Mouse (Mus musculus) layer of hippocampus, postnatal 14 days (tissue): ENCODE data around the gene Dguok. TPM values are rescaled to one million over a fixed set of nuclear protein-coding genes. Genes with fewer than 3 reads are reported as not detected.

Source experiments
- DNase-seq, 2 experiments: peaks; one replicate each; pipeline ENCODE4 v3.0.0; 2021 to 2022; ENCODE audit warnings: low spot score in 2 of 2, mixed read lengths in 1 of 2
- total RNA-seq, 2 experiments: library from RNA; stranded (reverse); gene quantifications; 2 replicates each; pipeline ENCODE4 v1.2.3; 2021

Dguok gene
- total RNA-seq, 2 experiments from 2014 or later = 28.1 to 28.7 TPM

DNA sequence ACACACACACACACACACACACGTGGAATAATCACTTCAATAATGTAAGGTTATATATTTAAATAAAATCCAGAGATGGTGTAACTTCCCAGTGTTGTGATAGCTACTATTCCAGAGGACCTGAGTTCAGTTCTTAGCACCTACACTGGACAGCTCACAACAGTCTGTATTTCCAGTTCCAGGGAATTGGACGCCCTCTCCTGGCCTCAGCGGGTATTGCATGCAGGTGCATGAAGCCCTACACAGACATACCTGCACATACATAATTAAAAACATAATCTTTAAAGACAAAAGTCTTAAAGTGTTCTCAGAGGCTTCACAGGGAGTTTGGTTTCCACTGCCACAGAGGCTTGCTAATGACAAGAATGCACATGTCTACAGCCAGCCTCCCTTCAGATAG is 6.3 kb downstream of the Dguok start:
- DNase-seq = no peak

DNA sequence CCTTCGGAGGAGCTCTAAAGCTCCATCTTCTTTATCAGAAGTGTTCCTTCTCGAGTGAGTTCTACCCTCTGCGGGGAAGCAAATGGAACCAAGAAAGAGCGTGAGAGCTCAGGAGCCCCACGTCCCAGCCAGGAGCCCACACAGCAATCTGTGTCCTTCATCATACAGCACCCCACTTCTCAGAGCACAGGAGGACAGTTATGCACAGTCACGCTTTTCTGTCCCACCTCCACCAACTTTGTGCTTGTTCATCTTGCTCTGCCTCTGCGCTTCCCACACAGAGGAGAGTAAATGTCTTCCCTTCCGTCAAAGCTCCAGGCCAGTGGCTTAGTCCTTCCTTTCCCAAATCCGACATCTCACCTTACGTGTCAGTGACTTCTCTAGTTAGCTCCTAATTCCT is 7.7 kb downstream of the Dguok start:
- no peak for DNase-seq

DNA sequence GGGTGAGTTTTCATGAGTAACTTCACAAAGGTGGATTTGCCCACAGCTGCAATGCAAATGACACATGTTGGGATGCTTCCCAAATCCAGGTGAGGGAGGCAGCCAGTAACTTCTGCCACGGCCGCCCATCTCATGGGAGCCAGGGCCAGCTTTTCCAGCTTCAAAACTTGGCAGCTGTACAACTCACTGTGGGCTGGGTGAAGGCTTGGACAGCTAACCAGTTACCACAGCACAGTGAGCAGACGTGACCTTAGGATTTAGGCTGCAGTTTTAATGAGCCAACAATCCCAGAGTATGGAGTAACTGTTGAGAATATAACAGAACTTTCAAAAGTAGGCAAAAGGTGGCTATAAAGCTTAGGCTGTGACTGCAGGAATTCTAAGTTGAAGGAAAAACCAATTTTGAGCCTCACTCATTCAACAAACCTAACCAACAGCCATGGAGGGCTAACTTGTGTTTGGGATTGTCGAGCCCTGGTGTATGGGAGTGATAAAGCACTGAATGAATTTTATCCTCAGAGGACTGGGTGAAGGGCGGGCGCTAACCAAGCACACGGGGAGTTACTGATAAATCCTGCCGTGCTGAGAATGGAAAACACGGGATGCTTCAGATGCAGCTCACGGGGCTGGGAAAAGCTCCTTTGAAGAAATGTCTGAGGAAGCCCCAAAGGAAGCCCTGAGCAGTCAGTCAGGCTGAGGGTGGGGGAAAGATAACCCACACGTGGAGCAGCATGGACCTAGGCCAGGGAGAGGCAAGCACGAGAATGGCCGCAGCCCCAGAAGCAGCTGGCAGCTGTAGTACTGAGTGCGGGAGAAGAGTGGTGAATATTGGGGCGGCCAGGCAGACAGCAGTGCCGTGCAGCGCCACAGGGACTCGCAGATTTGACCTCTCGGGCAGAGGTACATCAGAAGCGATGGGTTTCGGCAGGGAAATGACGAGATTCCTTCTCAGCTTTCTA is 9.7 kb downstream of the Dguok start:
- no peak for DNase-seq

DNA sequence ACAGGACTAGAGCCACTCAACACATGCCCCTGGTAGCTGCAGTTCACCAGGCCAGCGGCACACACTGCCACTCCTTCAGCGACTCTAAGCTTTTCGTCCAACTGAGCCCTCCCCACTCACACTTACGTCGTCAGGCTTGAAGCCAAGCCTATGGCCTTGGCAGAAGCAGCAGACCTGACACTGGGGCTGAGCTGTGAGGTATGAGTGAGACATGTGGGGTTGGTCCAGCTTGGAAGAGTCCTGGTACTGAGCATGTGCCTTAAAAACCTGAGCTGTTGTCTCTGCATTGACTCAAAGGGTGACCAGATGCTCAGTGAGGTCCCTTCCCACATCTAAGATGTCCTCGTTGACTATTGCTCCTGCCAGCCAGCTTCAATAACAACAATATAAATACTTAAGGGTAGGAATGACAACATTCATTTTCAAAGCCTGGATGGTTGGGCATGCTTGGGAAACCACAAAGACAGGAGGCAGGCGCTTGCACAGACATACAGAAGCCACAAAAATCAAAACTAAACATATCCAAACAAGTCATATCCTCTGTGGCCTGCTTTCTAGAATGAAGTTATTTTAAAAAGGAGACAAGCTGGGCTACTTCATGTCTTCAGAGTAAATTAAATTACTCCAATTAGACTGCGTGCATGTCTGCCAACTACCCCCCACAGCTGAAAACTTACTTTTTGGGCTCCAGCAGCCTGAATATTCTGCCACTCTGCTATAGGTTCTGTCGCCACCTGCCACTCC is 10.6 kb downstream of the Dguok start:
- no peak for DNase-seq

DNA sequence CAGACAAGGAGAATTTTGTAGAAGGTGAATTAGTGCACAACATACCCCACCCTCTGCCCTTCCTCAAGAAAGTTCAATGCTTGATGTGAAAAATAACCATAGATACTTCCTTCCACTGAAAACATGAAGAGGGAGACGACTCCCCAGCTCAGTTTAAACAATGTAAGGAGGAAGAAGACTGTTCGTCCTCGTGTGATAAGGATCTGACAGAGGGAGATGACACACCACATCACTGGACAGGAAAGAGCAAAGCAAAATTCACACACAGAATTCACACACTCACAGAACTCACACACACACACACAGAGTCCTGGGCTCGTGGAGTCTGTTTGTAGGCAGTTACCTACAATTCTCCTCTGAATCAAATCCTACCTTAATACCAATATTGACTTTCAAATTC is 16.1 kb downstream of the Dguok start:
- DNase-seq = no peak

DNA sequence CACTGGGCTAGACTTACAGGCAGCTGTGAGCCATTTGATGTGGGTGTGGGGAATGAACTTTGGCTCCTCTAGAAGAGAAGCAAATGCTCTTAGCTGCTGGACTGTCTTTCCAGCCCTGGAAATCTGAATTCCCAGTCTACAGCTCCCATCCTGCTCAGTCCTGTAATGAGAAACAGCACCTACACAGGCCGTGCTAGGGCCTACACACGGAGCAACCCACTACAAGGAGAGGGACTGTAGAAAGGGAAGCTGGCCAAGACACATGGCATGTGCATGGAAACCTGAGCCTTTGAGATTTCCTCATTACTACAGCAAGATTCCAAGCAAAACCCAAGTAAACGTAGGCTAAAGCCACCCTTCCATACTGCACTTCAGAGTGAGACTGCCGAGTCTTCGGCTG is 18.6 kb downstream of the Dguok start:
- no peak for DNase-seq

DNA sequence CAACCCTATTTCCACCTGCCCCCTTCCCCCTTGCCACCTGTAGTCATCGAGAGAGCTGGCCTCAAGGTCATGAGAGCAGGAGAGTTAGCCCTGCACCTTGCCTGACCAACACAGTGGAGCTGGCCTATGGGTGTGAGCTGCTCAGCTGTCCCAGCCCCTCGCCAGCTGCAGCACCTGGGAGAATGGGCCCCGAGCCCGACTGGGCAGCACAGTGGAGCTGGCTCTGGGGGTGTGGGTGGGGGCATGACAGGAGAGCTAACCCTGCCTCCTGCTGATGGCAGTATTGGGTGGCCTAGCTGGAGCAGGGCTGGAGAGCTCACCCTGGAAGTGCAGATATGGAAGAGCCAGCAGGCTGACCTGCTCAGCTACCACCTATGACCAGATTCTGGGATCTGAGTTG is 19.5 kb downstream of the Dguok start:
- no peak for DNase-seq

DNA sequence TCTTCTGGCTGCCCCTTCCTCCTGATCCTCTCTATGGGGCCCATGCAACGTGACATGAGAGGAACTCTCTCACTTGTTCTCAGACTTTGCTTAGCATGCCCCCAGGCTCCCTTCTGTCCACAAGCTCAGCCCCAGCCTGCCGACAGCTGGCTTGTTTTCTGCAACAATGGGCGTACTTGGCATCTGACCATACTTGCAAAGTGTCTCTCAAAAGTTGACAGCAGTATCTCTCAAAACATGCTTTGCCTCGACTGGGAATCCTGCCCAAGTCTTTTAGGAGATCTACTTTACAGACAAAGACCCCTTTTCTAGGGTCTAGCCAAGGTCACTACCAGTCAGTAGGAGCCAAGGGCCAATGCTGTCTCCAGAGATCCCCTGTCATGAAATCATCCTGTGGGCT is 20.9 kb downstream of the Dguok start:
- peak; percentile 25 to 31 for DNase-seq

DNA sequence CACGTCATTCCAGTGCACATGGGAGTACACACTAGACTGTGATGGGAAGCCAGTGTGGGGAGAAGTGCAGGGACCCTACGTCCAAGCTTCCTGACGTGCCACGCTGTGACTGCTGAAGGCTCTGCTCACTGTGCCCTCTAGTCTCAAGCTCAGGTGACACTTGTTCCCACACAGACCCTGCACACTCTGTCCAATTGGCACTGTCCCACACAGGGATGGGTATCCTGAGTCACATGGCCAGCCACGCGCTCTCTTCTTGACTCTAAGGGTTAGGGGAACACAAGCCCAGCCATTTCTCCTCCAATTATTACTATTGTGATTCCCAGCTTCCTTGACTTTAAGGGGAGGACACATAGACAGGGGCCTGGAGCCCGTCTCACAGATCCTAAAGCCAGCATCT is 23.0 kb downstream of the Dguok start:
- no peak for DNase-seq

DNA sequence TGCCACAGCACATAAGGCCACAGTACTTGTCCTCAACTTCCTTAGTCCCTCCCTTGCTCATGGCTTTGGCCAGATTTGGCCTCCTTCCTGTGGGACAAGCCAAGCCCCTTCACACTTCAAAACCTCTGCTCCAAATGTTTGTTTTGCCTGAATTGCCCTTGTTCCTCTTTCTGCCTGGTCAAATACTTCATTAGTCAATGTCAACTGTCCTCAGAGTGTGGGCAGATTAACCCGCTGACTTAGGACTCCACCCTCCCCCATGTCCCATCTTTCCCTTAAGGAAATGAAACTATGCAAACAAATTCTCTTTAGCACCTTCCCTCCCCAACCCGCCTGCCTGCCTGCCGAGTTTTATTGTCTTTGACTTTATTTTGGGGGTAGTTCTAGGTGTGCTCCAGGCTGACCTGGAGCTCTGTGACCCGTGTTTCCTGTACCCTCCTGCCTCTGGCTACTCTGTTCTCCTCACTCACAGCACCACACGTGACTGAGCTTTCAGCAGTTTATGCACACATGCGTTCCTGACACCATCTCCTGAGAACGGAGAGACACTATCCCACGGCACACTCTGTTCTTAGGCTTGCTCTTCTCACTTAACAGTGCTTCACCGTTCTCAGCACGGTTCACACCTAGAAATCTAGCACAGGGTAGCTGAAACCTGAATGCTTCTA is 24.2 kb downstream of the Dguok start:
- no peak for DNase-seq

DNA sequence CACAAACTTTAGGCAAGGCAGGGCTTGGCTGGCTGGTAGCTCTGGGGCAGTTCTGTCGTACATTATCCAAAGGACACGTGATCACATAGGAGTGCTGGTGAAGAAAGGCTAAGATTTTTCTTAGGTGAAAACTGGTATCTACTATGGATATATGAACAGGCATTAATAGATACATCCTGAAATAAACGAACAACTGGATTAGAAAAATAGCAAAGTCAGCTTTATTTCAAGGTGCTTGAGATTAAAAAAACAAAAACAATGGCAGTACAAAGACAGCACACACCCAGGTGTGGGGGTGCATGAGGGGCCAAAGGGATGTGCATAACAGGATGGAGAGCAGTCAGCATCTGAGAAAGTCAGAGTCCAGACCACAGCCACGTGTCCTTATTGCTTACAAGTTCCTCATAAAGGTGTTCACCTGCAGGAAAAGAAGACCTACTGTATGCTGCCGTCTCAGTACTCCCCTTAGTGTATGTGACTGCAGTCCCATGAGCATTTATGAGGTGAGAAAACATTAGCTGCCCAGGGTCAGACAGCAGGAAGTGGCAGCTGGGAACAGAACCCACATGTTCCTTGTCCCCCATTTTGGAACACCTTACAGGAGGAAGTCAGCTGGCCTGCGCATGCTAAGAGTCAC is 26.6 kb downstream of the Dguok start:
- DNase-seq = no peak

DNA sequence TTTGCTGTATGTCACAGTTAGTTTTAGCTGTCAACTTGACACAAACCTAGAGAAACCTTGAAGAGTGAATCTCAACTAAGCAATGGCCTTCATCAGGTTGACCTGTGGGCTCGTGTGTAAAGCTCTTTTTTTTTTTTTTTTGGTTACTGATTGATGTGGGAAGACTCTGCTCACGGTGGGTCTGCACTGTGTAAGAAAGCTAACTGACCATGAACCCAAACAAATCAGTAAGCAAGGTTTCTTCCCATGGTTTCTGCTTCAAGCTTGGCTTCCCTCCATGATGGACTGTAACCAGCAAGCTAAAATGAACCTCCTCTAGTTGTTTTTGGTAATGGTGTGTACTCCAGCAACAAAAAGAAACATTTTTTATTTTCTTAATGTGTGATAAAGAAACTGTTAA is 27.6 kb downstream of the Dguok start:
- DNase-seq = no peak

DNA sequence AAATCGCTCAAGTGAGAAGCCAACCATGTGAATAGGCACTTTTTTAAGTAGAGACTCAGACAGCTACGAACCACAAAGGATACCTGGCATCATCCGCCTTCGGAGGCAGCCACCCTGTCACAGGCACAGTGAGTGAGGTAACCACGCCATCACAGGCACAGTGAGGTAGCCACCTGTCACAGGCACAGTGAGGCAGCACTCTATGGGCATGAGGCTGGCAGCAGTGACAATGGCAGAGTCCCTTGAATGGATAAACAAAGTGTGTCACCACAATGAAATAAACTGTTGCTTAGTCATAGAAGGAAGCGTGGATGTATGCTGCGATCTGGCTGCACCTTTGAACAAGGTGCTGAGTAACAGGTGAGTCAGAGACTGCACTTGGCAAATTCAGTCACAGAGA is 28.1 kb downstream of the Dguok start:
- DNase-seq = no peak

DNA sequence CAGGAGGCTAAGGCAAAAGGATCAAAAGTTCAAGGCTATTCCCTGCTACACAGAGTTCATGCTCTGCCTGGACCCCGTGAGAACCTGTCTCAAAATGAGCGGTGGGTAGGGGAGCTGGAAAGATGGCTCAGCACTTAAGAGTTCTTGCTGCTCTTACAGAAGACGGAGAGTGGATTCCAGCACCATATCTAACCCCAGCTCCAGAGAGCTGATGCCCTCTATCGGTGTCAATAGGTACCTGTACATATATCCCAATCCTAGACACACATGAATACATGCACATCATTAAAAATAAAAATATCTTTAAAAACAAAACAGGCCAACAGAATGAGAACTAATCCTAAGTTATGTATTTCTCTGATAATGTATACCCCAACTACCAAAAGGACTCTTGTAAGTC is 28.6 kb downstream of the Dguok start:
- DNase-seq = no peak

DNA sequence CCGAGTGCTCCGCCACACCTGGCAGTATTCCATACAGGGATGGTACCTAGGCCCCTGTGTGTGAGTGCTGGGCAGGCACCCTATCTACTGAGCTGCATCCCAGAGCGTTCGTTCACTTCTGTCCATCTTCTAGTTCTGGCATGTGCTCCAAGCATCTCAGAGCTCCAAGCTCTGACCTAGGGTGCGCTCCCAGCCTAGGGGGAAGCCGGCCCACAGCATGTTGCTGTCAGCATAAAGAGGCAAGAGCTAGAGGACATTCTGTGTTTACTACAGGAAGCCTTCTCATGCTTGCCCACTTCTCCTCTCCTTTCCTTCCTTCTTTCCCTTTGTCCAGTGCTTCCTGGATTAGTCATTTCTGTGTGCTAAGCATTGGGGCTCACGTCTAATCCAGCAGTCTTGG is 31.3 kb downstream of the Dguok start:
- no peak for DNase-seq

DNA sequence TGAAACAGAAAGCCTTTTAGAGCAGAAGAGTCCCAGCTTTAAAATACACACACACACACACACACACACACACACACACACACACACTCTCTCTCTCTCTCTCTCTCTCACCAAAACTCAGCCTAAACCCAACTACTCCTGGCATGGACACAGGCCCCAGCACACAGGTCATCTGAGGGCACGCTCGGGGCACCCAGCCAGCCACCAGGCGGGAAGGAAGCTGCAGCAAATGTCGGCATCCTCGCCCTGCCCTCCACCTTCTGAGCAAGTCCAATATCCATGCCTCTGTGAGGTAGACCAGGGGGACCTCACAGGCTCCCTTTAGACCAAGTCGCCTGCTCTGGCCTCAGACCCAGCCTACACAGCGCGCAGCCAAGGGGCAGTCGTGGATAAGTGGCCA is 33.5 kb downstream of the Dguok start:
- no peak for DNase-seq

DNA sequence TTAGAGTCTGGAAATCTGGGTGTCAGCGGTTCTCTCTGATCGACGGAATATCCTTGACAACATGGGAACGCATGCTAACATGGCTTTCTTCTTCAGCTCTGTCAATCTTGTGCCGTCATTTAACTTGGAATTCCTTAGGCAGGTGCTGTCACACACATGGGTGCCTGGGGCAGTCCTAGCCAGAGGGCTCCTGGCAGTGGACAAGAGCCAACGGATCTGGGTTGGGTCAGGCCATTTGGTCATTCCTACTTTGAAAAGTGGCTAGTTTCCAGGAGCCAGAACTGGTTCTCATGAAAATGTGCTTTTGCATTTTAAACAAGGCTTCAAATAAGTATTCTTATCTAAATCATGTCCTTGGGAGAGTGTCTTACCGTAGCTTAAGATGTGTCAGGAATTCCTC is 35.0 kb downstream of the Dguok start:
- DNase-seq = no peak

DNA sequence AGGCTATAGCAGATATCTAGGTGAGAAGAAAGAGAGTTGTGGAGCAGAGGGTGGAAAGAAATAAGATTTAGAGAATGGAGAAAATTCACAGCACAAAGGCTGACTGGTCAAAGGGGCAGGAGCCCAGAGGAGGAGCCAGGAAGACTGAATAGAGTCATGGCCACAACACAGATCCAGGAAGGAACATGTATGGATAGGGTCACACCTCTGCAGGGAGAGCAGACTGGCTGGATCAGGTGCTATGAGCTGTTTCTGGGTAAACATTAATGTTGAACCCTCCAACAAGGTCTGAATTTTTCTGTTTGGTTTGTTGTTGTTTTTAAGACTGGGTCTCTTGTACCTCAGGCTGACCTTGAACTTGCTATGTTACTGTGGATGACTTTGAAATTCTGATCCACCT is 42.8 kb downstream of the Dguok start:
- DNase-seq = no peak

DNA sequence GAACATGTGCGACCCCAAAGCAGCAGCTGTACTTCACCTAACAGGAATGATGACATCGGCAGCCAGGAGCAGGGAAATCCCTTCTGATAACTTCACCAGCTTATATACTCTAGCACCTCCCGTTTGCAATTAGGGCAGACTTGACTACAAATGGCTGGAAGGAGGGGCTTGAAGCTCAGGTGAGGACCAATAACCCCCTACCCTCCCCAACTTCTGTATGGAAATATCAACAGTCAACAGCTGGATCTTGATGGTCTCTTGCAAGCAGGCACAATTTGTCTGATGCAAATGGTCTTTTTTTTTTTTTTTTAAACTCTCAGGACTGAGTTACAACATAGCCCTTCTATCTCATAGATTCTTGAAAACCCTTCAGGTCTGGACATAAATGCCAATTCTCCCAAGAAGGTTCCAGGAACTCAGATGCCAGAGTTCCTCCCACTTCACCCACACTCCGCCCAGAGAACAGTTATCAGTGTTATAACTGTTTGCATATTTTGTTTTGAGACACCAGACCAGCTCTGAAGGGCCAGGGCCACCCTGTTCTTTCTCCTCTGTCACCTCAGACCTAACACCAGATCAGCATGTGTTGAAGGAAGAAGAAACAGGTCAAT is 47.6 kb downstream of the Dguok start, which contains the start of gene Tet3:
Tet3 (minus strand) TSS at position 51 of the 611 bp plus-strand sequence.
- DNase-seq = no peak

DNA sequence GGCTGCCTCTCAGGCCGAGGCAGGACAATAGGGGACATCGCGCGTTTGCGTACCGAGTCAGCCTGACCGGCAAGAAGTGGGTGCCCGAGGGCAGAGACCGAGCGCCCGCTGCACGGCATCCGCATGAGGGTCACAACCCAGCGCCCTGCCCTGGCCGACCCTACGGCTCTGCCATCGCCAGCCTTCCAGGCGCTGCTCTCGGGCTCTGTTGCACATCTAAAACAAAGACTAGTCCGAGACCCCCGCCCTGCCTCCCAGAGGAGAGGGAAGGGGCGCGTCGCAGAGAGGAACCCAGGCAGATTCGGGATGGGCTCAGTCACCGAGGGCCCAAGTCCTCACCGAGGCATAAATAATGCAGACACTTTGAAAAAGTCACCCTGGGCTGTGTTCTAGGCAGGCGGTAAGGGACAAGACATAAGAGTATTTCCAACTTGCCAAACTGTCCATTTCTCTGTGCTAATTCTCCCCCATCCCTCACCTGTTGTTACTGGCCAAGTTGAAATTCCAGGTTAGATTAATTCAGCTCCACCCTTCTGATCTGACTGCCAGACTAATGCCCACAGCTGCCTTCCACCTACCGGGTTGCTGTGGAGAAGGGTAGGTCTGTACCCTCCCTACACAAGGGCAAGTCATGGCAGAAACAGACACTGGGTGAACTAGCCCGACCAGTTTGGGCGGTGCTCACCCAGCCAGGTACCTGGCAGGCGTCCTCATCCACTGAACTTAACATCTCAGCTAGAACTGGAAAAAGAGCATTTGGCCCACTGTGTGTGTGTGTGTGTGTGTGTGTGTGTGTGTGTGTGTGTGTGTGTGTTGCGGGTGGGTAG is 49.6 kb downstream of the Dguok start:
- DNase-seq = no peak
